ENCODE assay signal across 9 mouse cellular contexts in genomic region chr7:25241062-25241461, GRCm38 (mm10). TPM values are rescaled to one million over a fixed set of nuclear protein-coding genes. Genes with fewer than 3 reads are reported as not detected.
DNase-seq lines count a peak whose midpoint lies in the region; ATAC-seq lines count a peak whose summit lies in the region.
"Had no signal": no experiment of that assay in that cellular context is flagged by ENCODE, and none has a peak within 500 bp of the region (broad histone marks: within the 10 kb centered on the region; RNA-seq: fewer than 3 reads in every experiment).

No protein-coding gene starts in this region.

- DNase-seq in kidney, adult 11 months: peak; percentile 61
- DNase-seq in ZHBTc4 (ENCODE audit: low read depth, low spot score): peak; percentile 70
- DNase-seq in frontal cortex, adult 2 months (ENCODE audit: extremely low spot score in 1 of 2, low spot score in 1 of 2): peak; percentile 87 to 90
- DNase-seq in right cerebral cortex, postnatal 10 days (ENCODE audit: low spot score in 2 of 2): peak; percentile 85 to 92
- DNase-seq in thymus, postnatal 25 days: no peak
- DNase-seq: liver, embryonic 13.5 days had no signal

- no peaks in the 10 kb centered on the region for H3K27me3 ChIP-seq in kidney, embryonic 14.5 days (ENCODE audit: control insufficient read depth, insufficient read depth, low read length)
- H3K27me3 ChIP-seq in hindbrain, embryonic 16.5 days (replicated peaks; ENCODE audit: control insufficient read depth, insufficient read depth, low read length): no peaks in the 10 kb centered on the region
- no peaks in the 10 kb centered on the region for H3K27me3 ChIP-seq in limb, embryonic 13.5 days
- H3K27me3 ChIP-seq: liver, embryonic 13.5 days had no signal

- H3K4me3 ChIP-seq in kidney, embryonic 14.5 days (ENCODE audit: low read length): no peak overlapping the region
- no peak overlapping the region for H3K4me3 ChIP-seq in hindbrain, embryonic 16.5 days (ENCODE audit: low read length)
- no peak overlapping the region for H3K4me3 ChIP-seq in limb, embryonic 13.5 days
- H3K4me3 ChIP-seq: liver, embryonic 13.5 days had no signal

- no peak overlapping the region for H3K27ac ChIP-seq in kidney, embryonic 14.5 days (ENCODE audit: low read depth, low read length)
- no peak overlapping the region for H3K27ac ChIP-seq in hindbrain, embryonic 16.5 days (ENCODE audit: low read depth, low read length)
- H3K27ac ChIP-seq in limb, embryonic 13.5 days: peak overlapping the region; percentile 40; the same call in 1 of the 2 replicates

- H3K36me3 ChIP-seq in kidney, embryonic 14.5 days (ENCODE audit: control insufficient read depth, insufficient read depth, low read length): peaks cover 38% of the 10 kb centered on the region
- no peaks in the 10 kb centered on the region for H3K36me3 ChIP-seq in hindbrain, embryonic 16.5 days (ENCODE audit: control insufficient read depth, insufficient read depth, low read length)
- peaks cover 48% of the 10 kb centered on the region for H3K36me3 ChIP-seq in limb, embryonic 13.5 days

- H3K4me1 ChIP-seq in kidney, embryonic 14.5 days (ENCODE audit: control insufficient read depth, insufficient read depth, low read length): peaks cover 26% of the 10 kb centered on the region
- peaks cover 22% of the 10 kb centered on the region for H3K4me1 ChIP-seq in hindbrain, embryonic 16.5 days (ENCODE audit: control insufficient read depth, insufficient read depth, low read depth, low read length)
- peaks cover 44% of the 10 kb centered on the region for H3K4me1 ChIP-seq in limb, embryonic 13.5 days

- no peak overlapping the region for H3K4me2 ChIP-seq in kidney, embryonic 14.5 days (replicated peaks; ENCODE audit: low read depth, low read length)
- H3K4me2 ChIP-seq in hindbrain, embryonic 16.5 days (ENCODE audit: low read length): no peak overlapping the region
- no peak overlapping the region for H3K4me2 ChIP-seq in limb, embryonic 13.5 days (replicated peaks)
- H3K4me2 ChIP-seq: liver, embryonic 13.5 days had no signal

- WGBS in kidney, embryonic 14.5 days: 32% methylated on average over 2 of the region's 2 CpGs
- WGBS in hindbrain, embryonic 16.5 days: 31% methylated on average over 2 of the region's 2 CpGs
- WGBS in limb, embryonic 13.5 days: 32% methylated on average over 2 of the region's 2 CpGs

- no peak for ATAC-seq in kidney, embryonic 14.5 days (ENCODE audit: low FRiP score, low TSS enrichment)
- ATAC-seq in hindbrain, embryonic 16.5 days: no peak
- ATAC-seq in limb, embryonic 13.5 days (ENCODE audit: low FRiP score, low read depth): no peak

- no peak overlapping the region for H3K9ac ChIP-seq in kidney, embryonic 14.5 days (ENCODE audit: low read depth, low read length)
- peak overlapping the region; percentile 17; the same call in 1 of the 2 replicates for H3K9ac ChIP-seq in hindbrain, embryonic 16.5 days (ENCODE audit: low read depth, low read length)
- H3K9ac ChIP-seq in limb, embryonic 13.5 days: no peak overlapping the region
- H3K9ac ChIP-seq: liver, embryonic 13.5 days had no signal

- H3K9me3 ChIP-seq in kidney, embryonic 14.5 days (ENCODE audit: control insufficient read depth, low read length): no peaks in the 10 kb centered on the region
- H3K9me3 ChIP-seq in hindbrain, embryonic 16.5 days (ENCODE audit: control insufficient read depth, low read length): no peaks in the 10 kb centered on the region
- no peaks in the 10 kb centered on the region for H3K9me3 ChIP-seq in limb, embryonic 13.5 days
- H3K9me3 ChIP-seq: liver, embryonic 13.5 days had no signal

RNA-seq across cellular contexts. Expression of gene Gsk3a, which starts 3.4 kb away (rescaled TPM):
- polyA plus RNA-seq in kidney, embryonic 14.5 days (2014; fragmentation: Nextera tagmentation; extraction: Ambion mirVana): 15.7 and 18.5 TPM in 2 replicates
- 241 and 244 TPM in 2 replicates for polyA plus RNA-seq in frontal cortex, adult 2 months (2012; rRNA removed)
- 13.0 and 16.4 TPM in 2 replicates for polyA plus RNA-seq in hindbrain, embryonic 16.5 days (2015; fragmentation: Nextera tagmentation; extraction: Ambion mirVana)
- polyA plus RNA-seq in limb, embryonic 13.5 days (2015; fragmentation: Nextera tagmentation; extraction: Ambion mirVana): 11.9 and 13.0 TPM in 2 replicates

RNA-seq across cellular contexts. Expression of gene Erf, which starts 9.5 kb away (rescaled TPM):
- 22.4 and 28.8 TPM in 2 replicates for polyA plus RNA-seq in kidney, embryonic 14.5 days (2014; fragmentation: Nextera tagmentation; extraction: Ambion mirVana)
- polyA plus RNA-seq in frontal cortex, adult 2 months (2012; rRNA removed): 38.9 TPM in 2 replicates
- polyA plus RNA-seq in hindbrain, embryonic 16.5 days (2015; fragmentation: Nextera tagmentation; extraction: Ambion mirVana): 3.7 and 4.3 TPM in 2 replicates
- polyA plus RNA-seq in limb, embryonic 13.5 days (2015; fragmentation: Nextera tagmentation; extraction: Ambion mirVana): 25.6 and 26.6 TPM in 2 replicates

RNA-seq across cellular contexts. Expression of gene Zfp526, which starts 19.8 kb away (rescaled TPM):
- polyA plus RNA-seq in kidney, embryonic 14.5 days (2014; fragmentation: Nextera tagmentation; extraction: Ambion mirVana): 2.2 and 4.2 TPM in 2 replicates
- 7.5 and 7.7 TPM in 2 replicates for polyA plus RNA-seq in frontal cortex, adult 2 months (2012; rRNA removed)
- 1.6 and 1.8 TPM in 2 replicates for polyA plus RNA-seq in hindbrain, embryonic 16.5 days (2015; fragmentation: Nextera tagmentation; extraction: Ambion mirVana)
- polyA plus RNA-seq in limb, embryonic 13.5 days (2015; fragmentation: Nextera tagmentation; extraction: Ambion mirVana): 2.3 and 2.8 TPM in 2 replicates

RNA-seq across cellular contexts. Expression of gene Dedd2, which starts 20.6 kb away (rescaled TPM):
- polyA plus RNA-seq in kidney, embryonic 14.5 days (2014; fragmentation: Nextera tagmentation; extraction: Ambion mirVana): 8.7 and 10.8 TPM in 2 replicates
- polyA plus RNA-seq in frontal cortex, adult 2 months (2012; rRNA removed): 21.6 and 22.2 TPM in 2 replicates
- polyA plus RNA-seq in hindbrain, embryonic 16.5 days (2015; fragmentation: Nextera tagmentation; extraction: Ambion mirVana): 14.2 and 14.8 TPM in 2 replicates
- 10.2 and 10.5 TPM in 2 replicates for polyA plus RNA-seq in limb, embryonic 13.5 days (2015; fragmentation: Nextera tagmentation; extraction: Ambion mirVana)

RNA-seq across cellular contexts. Expression of gene Cic, which starts 26.4 kb away (rescaled TPM):
- 36.0 and 47.2 TPM in 2 replicates for polyA plus RNA-seq in kidney, embryonic 14.5 days (2014; fragmentation: Nextera tagmentation; extraction: Ambion mirVana)
- 92.4 and 104 TPM in 2 replicates for polyA plus RNA-seq in frontal cortex, adult 2 months (2012; rRNA removed)
- polyA plus RNA-seq in hindbrain, embryonic 16.5 days (2015; fragmentation: Nextera tagmentation; extraction: Ambion mirVana): 31.0 and 36.4 TPM in 2 replicates
- 40.9 and 43.6 TPM in 2 replicates for polyA plus RNA-seq in limb, embryonic 13.5 days (2015; fragmentation: Nextera tagmentation; extraction: Ambion mirVana)

Comparison
In these comparisons a context has a peak if more than half of its experiments do, and no peak if none do; other contexts are left out.
1. RNA of gene Gsk3a, which starts 3.4 kb away (polyA plus RNA-seq): 241 to 244 TPM in frontal cortex, adult 2 months; 15.7 to 18.5 TPM in kidney, embryonic 14.5 days, 13.0 to 16.4 TPM in hindbrain, embryonic 16.5 days and 11.9 to 13.0 TPM in limb, embryonic 13.5 days; every median in the first group is over 10 times any median in the second.